Mouse (Mus musculus): ENCODE results near the gene Itgb3bp. TPM values are rescaled to one million over a fixed set of nuclear protein-coding genes. Genes with fewer than 3 reads are reported as not detected.

The Itgb3bp gene
- polyA plus RNA-seq, 2 experiments, result 11.3 to 31.3 TPM

- H3K9ac ChIP-seq (ENCODE audit: low read depth, low read length, severe bottlenecking), result no peak overlapping the region
- H3K4me2 ChIP-seq (replicated peaks; ENCODE audit: low read depth, low read length, severe bottlenecking), result no peak overlapping the region
- DNase-seq (ENCODE audit: low spot score) (no peak), ATAC-seq (ENCODE audit: low FRiP score, low read depth) (no peak)
- WGBS, result 85% methylated on average over 7 of the region's 7 CpGs
- no peaks in the 10 kb centered on the region for H3K27me3 ChIP-seq (ENCODE audit: control insufficient read depth, insufficient read depth, low read length)
- H3K36me3 ChIP-seq (ENCODE audit: control insufficient read depth, insufficient read depth, low read length), result no peaks in the 10 kb centered on the region
- TF ChIP-seq POLR2A (IDR thresholded peaks at IDR 0.05; ENCODE audit: borderline replicate concordance, extremely low read depth, insufficient read depth, insufficient read length), result no peak
- H3K4me1 ChIP-seq (ENCODE audit: control insufficient read depth, insufficient read depth, low read length), result peaks cover 2% of the 10 kb centered on the region; the same call in 1 of the 2 replicates
- H3K9me3 ChIP-seq (ENCODE audit: control insufficient read depth, low read length), result no peaks in the 10 kb centered on the region
- no peak overlapping the region for H3K27ac ChIP-seq (replicated peaks; ENCODE audit: low read depth, low read length)
- H3K4me3 ChIP-seq (replicated peaks; ENCODE audit: low read length), result no peak overlapping the region
These were observed 15.4 kb upstream of the Itgb3bp start for GRCm38 (mm10) chr4:99945011-99945410.

DNA sequence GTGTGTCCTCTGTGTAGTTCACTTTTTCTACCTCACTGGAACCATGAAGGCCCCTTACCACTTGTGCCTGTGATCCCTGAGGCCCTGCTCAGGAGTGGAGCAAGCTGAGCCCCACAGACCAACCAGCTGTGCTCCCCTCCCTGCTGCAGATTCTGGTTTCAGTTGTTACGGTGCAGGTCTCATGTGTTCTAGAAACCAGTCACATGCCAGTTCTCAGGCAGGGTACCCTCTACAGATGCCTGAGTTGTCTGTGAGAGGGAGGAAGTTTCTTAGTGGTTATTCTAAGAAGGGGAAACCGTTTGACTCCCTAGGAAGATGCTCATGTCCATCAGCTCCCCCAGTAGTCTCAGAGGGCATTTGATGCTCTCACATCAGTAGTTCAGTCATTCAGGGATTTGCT is 15.0 kb upstream of the Itgb3bp start:
- Histone ChIP-seq H3K9me3 (ENCODE audit: control insufficient read depth, low read length) (no peaks in the 10 kb centered on the region), H3K36me3 (ENCODE audit: control insufficient read depth, insufficient read depth, low read length) (no peaks in the 10 kb centered on the region), H3K4me1 (ENCODE audit: control insufficient read depth, insufficient read depth, low read length) (peaks cover 6% of the 10 kb centered on the region; the same call in 1 of the 2 replicates), H3K27me3 (ENCODE audit: control insufficient read depth, insufficient read depth, low read length) (no peaks in the 10 kb centered on the region), H3K27ac (replicated peaks; ENCODE audit: low read depth, low read length) (no peak overlapping the region), H3K9ac (ENCODE audit: low read depth, low read length, severe bottlenecking) (no peak overlapping the region), H3K4me2 (replicated peaks; ENCODE audit: low read depth, low read length, severe bottlenecking) (no peak overlapping the region), H3K4me3 (replicated peaks; ENCODE audit: low read length) (no peak overlapping the region)
- WGBS, result 58% methylated on average over 2 of the region's 2 CpGs
- no peak for ATAC-seq (ENCODE audit: low FRiP score, low read depth)
- no peak for DNase-seq (ENCODE audit: low spot score)
- no peak for TF ChIP-seq POLR2A (IDR thresholded peaks at IDR 0.05; ENCODE audit: borderline replicate concordance, extremely low read depth, insufficient read depth, insufficient read length)

DNA sequence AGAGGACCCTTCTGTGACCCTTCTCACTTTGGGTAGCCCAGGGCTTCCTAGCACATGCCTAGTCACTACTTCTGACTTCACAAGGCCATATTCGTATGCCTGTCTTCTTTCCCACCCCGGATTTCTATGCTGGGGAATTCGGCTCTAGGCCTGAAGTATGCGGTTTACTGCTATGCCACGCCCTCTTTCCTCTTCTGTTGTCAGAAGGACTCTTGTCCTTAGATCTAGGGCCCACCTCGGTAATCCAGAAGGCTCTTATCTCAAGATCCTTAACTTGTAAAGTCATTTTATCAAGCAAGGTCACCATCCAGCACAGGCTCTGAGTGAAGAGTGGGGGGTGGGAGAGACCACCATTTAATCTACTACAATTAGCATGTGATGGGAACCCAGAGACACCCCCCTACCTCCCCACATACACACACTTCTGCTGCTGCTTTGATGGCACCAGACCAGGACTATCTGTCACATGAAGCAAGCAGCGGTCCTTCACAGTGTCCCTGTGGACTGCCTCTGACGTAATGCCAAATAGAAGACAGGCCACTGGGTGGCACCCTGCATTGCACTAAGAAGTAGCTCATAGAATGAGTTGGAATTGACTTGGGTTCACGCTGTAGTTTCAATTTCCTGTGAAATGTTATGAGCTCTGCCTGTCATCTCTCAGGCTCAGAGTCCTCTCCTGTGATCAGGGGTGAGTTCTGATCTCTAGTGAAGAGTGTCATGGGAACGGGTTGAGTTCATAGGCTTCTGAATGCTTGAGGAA is 12.2 kb upstream of the Itgb3bp start:
- H3K9ac ChIP-seq (ENCODE audit: low read depth, low read length, severe bottlenecking), result no peak overlapping the region
- no peaks in the 10 kb centered on the region for H3K27me3 ChIP-seq (ENCODE audit: control insufficient read depth, insufficient read depth, low read length)
- 65% methylated on average over 10 of the region's 10 CpGs for WGBS
- no peak overlapping the region for H3K4me2 ChIP-seq (replicated peaks; ENCODE audit: low read depth, low read length, severe bottlenecking)
- ATAC-seq (ENCODE audit: low FRiP score, low read depth), result no peak
- H3K4me1 ChIP-seq (ENCODE audit: control insufficient read depth, insufficient read depth, low read length), result peaks cover 7% of the 10 kb centered on the region; the same call in 1 of the 2 replicates
- no peak overlapping the region for H3K4me3 ChIP-seq (replicated peaks; ENCODE audit: low read length)
- no peaks in the 10 kb centered on the region for H3K9me3 ChIP-seq (ENCODE audit: control insufficient read depth, low read length)
- DNase-seq (ENCODE audit: low spot score), result no peak
- no peaks in the 10 kb centered on the region for H3K36me3 ChIP-seq (ENCODE audit: control insufficient read depth, insufficient read depth, low read length)
- TF ChIP-seq POLR2A (IDR thresholded peaks at IDR 0.05; ENCODE audit: borderline replicate concordance, extremely low read depth, insufficient read depth, insufficient read length), result no peak
- no peak overlapping the region for H3K27ac ChIP-seq (replicated peaks; ENCODE audit: low read depth, low read length)

DNA sequence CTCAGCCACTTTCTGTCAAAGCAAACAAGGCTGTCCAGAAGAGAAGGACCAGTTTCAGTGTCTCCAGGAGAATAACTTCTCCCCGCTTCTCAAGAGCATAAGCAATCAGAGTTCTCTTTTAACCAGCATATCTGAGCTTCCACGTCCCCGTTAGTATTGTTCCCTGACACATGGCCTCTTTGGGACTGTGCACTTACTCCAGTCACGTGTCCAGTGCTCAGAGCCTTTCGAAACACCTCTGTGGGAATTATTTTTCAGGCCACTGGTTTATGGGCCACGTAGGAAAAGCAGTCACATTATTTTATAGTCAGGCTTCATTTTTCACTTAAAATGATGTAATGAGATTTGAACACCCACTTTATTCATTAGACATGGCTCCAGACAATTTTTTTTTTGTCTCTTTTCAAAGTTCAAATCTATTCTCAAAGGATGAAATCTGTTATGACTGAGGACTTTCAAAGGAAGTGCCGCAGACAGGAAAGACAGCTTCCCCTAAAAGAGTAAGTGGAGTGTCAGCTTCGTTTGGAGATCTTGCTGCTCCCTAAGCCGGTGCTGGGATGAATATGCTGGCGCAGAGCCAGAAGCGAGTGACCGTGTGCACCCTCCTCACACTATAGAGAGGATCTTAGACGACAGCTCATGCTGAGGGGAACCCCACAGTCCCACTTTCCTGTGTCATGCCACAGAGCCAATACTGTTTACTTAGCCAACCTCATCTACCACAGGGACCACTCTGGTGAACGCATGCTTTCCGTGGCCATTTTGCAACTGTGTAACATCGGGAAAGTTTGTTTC is 10.3 kb upstream of the Itgb3bp start:
- Histone ChIP-seq H3K27me3 (ENCODE audit: control insufficient read depth, insufficient read depth, low read length) (no peaks in the 10 kb centered on the region), H3K9me3 (ENCODE audit: control insufficient read depth, low read length) (no peaks in the 10 kb centered on the region), H3K4me1 (ENCODE audit: control insufficient read depth, insufficient read depth, low read length) (peaks cover 7% of the 10 kb centered on the region; the same call in 1 of the 2 replicates), H3K4me2 (replicated peaks; ENCODE audit: low read depth, low read length, severe bottlenecking) (no peak overlapping the region), H3K36me3 (ENCODE audit: control insufficient read depth, insufficient read depth, low read length) (no peaks in the 10 kb centered on the region), H3K27ac (replicated peaks; ENCODE audit: low read depth, low read length) (no peak overlapping the region), H3K9ac (ENCODE audit: low read depth, low read length, severe bottlenecking) (no peak overlapping the region), H3K4me3 (replicated peaks; ENCODE audit: low read length) (no peak overlapping the region)
- no peak for TF ChIP-seq POLR2A (IDR thresholded peaks at IDR 0.05; ENCODE audit: borderline replicate concordance, extremely low read depth, insufficient read depth, insufficient read length)
- ATAC-seq (ENCODE audit: low FRiP score, low read depth), result no peak
- DNase-seq (ENCODE audit: low spot score), result no peak
- WGBS, result 53% methylated on average over 16 of the region's 16 CpGs

DNA sequence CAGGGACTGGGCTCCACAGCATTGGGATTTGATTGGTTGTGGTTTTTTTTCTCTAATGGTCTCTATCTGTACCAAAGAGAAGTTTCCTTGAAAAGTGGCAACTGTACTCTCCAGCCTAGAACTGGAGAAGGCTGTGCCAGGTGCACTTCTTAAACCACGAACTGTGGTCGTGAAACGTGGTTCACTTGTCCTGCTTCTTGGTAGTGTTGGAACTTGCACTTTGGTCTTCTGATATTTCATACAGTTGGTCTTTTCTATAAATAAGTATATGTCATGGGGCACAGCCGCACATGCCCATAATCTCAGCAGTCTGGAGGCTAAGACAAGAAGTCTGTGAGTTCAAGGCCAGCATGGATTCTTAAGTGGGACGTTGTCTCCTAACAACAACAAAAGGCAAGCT is 6.7 kb upstream of the Itgb3bp start:
- WGBS, result 90% methylated on average over 5 of the region's 5 CpGs
- no peak for DNase-seq (ENCODE audit: low spot score)
- Histone ChIP-seq H3K9me3 (ENCODE audit: control insufficient read depth, low read length) (no peaks in the 10 kb centered on the region), H3K27ac (replicated peaks; ENCODE audit: low read depth, low read length) (no peak overlapping the region), H3K4me2 (replicated peaks; ENCODE audit: low read depth, low read length, severe bottlenecking) (no peak overlapping the region), H3K4me1 (ENCODE audit: control insufficient read depth, insufficient read depth, low read length) (peaks cover 8% of the 10 kb centered on the region; the same call in 1 of the 2 replicates), H3K36me3 (ENCODE audit: control insufficient read depth, insufficient read depth, low read length) (no peaks in the 10 kb centered on the region), H3K9ac (ENCODE audit: low read depth, low read length, severe bottlenecking) (no peak overlapping the region), H3K27me3 (ENCODE audit: control insufficient read depth, insufficient read depth, low read length) (no peaks in the 10 kb centered on the region), H3K4me3 (replicated peaks; ENCODE audit: low read length) (no peak overlapping the region)
- TF ChIP-seq POLR2A (IDR thresholded peaks at IDR 0.05; ENCODE audit: borderline replicate concordance, extremely low read depth, insufficient read depth, insufficient read length), result no peak
- ATAC-seq (ENCODE audit: low FRiP score, low read depth), result no peak

All from limb, embryonic 14.5 days (tissue).